Mouse (Mus musculus) heart, postnatal 0 days (tissue): ENCODE results near the gene Cacng5.

Source experiments
- CTCF ChIP-seq: IDR thresholded peaks from 2 replicates; pipeline ENCODE4 v1.5.1; 2016; ENCODE audit warnings: antibody characterized with exemption, control low read depth, low read depth
- EP300 ChIP-seq: IDR thresholded peaks from 2 replicates; pipeline ENCODE4 v1.6.1; 2016; ENCODE audit warnings: antibody characterized with exemption, low read depth

GRCm38 (mm10) chr11:107919852-107920508 is 5.1 kb upstream of the Cacng5 start:
- TF ChIP-seq CTCF, result no peak
- TF ChIP-seq EP300, result no peak
